Mouse (Mus musculus): ENCODE measurements around the gene Spem2. TPM values are rescaled to one million over a fixed set of nuclear protein-coding genes. Genes with fewer than 3 reads are reported as not detected.

Spem2 gene
- total and polyA plus RNA-seq, 3 experiments: not detected

- TF ChIP-seq RAD21 (IDR thresholded peaks at IDR 0.05; ENCODE audit: low read depth, low read length) (no peak), TCF12 (IDR thresholded peaks at IDR 0.05; ENCODE audit: low read depth, low read length) (peak; percentile 47; the same call in 1 of the 2 replicates), CHD1 (IDR thresholded peaks at IDR 0.05; ENCODE audit: low read depth, low read length) (no peak), KAT2A (IDR thresholded peaks at IDR 0.05; ENCODE audit: insufficient replicate concordance, low read length) (0 out of 2 replicates have a peak, but pooled peaks have one; percentile 40), MAFK (IDR thresholded peaks at IDR 0.05; ENCODE audit: insufficient replicate concordance, low read length) (no peak), MYC (IDR thresholded peaks at IDR 0.05; ENCODE audit: low read depth, low read length) (peak; percentile 46; the same call in 1 of the 2 replicates), SMC3 (IDR thresholded peaks at IDR 0.05; ENCODE audit: low read depth, low read length) (no peak), POLR2AphosphoS2 (IDR thresholded peaks at IDR 0.05; ENCODE audit: low read depth, low read length) (no peak), ETS1 (conservative IDR thresholded peaks at IDR 0.05; ENCODE audit: low read depth, low read length) (peak; percentile 51), ZMIZ1 (IDR thresholded peaks at IDR 0.05; ENCODE audit: low read depth, low read length) (no peak), CTCF (conservative IDR thresholded peaks at IDR 0.05 in 1 of 2, IDR thresholded peaks at IDR 0.05 in 1 of 2; ENCODE audit: low read depth in 2 of 2, low read length in 2 of 2) (no peak), IRF4 (IDR thresholded peaks at IDR 0.05; ENCODE audit: low read depth, low read length) (no peak), ZKSCAN1 (IDR thresholded peaks at IDR 0.05; ENCODE audit: borderline replicate concordance, low read depth, low read length) (no peak), MAZ (IDR thresholded peaks at IDR 0.05; ENCODE audit: low read depth, low read length) (peak; percentile 61; the same call in 1 of the 2 replicates), MAX (IDR thresholded peaks at IDR 0.05; ENCODE audit: low read length) (0 out of 2 replicates have a peak, but pooled peaks have one; percentile 4), MXI1 (IDR thresholded peaks at IDR 0.05; ENCODE audit: low read depth, low read length) (peak; percentile 51), RCOR1 (conservative IDR thresholded peaks at IDR 0.05; ENCODE audit: low read depth, low read length) (no peak), BHLHE40 (IDR thresholded peaks at IDR 0.05; ENCODE audit: low read depth, low read length) (peak; percentile 29; the same call in 1 of the 2 replicates)
Measured at GRCm38 (mm10) chr11:69799394-69800137, 18.7 kb downstream of the Spem2 start (continued).

DNA sequence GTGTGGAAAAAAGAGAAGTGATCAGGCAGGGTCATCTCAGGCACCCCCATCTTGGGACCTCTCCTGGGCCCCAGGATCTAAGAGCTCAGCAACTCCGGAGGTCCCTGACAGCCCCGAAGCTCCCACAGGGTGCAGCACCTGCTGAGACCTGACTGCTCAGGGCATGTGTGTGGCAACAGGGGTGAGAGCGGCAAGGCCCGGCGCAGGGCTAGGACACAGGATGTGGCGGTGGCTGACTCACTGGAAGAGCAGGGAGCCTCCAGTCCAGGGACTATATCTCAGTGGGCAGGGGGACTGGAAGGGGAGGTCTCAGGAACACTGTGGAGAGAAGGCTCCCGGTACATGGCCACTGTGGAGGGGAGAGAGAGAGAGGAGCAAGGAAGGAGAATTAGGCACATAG, 20.3 kb downstream of the Spem2 start:
- no peak for DNase-seq (ENCODE audit: extremely low read depth)
- Histone ChIP-seq H3K79me2 (replicated peaks; ENCODE audit: control insufficient read depth, extremely low read depth, insufficient read depth, poor library complexity, severe bottlenecking) (no peaks in the 10 kb centered on the region), H3K4me2 (ENCODE audit: insufficient read depth, low read depth, poor library complexity, severe bottlenecking) (no peak overlapping the region), H3K27me3 (replicated peaks) (peaks cover 24% of the 10 kb centered on the region), H3K9ac (ENCODE audit: insufficient read depth, low read depth) (no peak overlapping the region), H3K36me3 (replicated peaks in 1 of 2; ENCODE audit: control insufficient read depth in 1 of 2, insufficient read depth in 1 of 2, low read length in 1 of 2) (peaks cover 0 to 3% of the 10 kb centered on the region in 2 experiments), H3K27ac (ENCODE audit: insufficient read depth, low read depth) (no peak overlapping the region), H3K4me3 (replicated peaks in 1 of 3; ENCODE audit: low read depth in 2 of 3, low read length in 2 of 3, poor library complexity in 1 of 3) (peak overlapping the region in 2 of 3 experiments; percentile 36 to 49), H3K9me3 (replicated peaks; ENCODE audit: low read length) (peaks cover 19% of the 10 kb centered on the region), H3K4me1 (ENCODE audit: control insufficient read depth in 1 of 2, insufficient read depth in 2 of 2) (peaks cover 9 to 58% of the 10 kb centered on the region in 2 experiments)
- in situ Hi-C loops (cut with MboI; ENCODE audit: low pct_ligation_motif_present, low pct_unique_long_range_greater_than_20kb, low sequenced_read_pairs) (no loop called here), dilution Hi-C loops (cut with MboI; ENCODE audit: extremely low pct_ligation_motif_present, extremely low pct_unique_long_range_greater_than_20kb, low sequenced_read_pairs) (no loop called here)
- no peak for TF ChIP-seq IRF4 (IDR thresholded peaks at IDR 0.05; ENCODE audit: low read depth, low read length)
- TF ChIP-seq TBP (conservative IDR thresholded peaks at IDR 0.05; ENCODE audit: low read depth, low read length): no peak
- TF ChIP-seq EP300 (IDR thresholded peaks at IDR 0.05; ENCODE audit: low read length): no peak
- TF ChIP-seq ELF1 (IDR thresholded peaks at IDR 0.05; ENCODE audit: low read depth, low read length): no peak
- no peak for TF ChIP-seq SIN3A (IDR thresholded peaks at IDR 0.05; ENCODE audit: low read length)
- TF ChIP-seq MAX (IDR thresholded peaks at IDR 0.05; ENCODE audit: low read length): no peak
- no peak for TF ChIP-seq RCOR1 (conservative IDR thresholded peaks at IDR 0.05; ENCODE audit: low read depth, low read length)
- TF ChIP-seq KAT2A (IDR thresholded peaks at IDR 0.05; ENCODE audit: insufficient replicate concordance, low read length): no peak
- no peak for TF ChIP-seq ZC3H11A (IDR thresholded peaks at IDR 0.05; ENCODE audit: low read depth, low read length)
- TF ChIP-seq CHD2 (IDR thresholded peaks at IDR 0.05; ENCODE audit: low read length): no peak
- no peak for TF ChIP-seq E2F4 (IDR thresholded peaks at IDR 0.05; ENCODE audit: insufficient replicate concordance, low read depth, low read length)
- TF ChIP-seq ZKSCAN1 (IDR thresholded peaks at IDR 0.05; ENCODE audit: borderline replicate concordance, low read depth, low read length): no peak
- TF ChIP-seq GABPA (IDR thresholded peaks at IDR 0.05; ENCODE audit: insufficient replicate concordance, low read depth, low read length): no peak
- no peak for TF ChIP-seq CHD1 (IDR thresholded peaks at IDR 0.05; ENCODE audit: low read depth, low read length)
- TF ChIP-seq NELFE (IDR thresholded peaks at IDR 0.05; ENCODE audit: low read depth, low read length): no peak
- no peak for TF ChIP-seq UBTF (IDR thresholded peaks at IDR 0.05; ENCODE audit: low read depth, low read length)
- TF ChIP-seq USF2 (conservative IDR thresholded peaks at IDR 0.05; ENCODE audit: low read depth, low read length): no peak
- TF ChIP-seq ETS1 (conservative IDR thresholded peaks at IDR 0.05; ENCODE audit: low read depth, low read length): no peak

Data from CH12.LX (cell line).